Mouse (Mus musculus): Measurements from ENCODE around the gene Mast4. TPM values are rescaled to one million over a fixed set of nuclear protein-coding genes. Genes with fewer than 3 reads are reported as not detected.

Gene Mast4
- polyA plus RNA-seq, 1 experiment: 10.4 TPM

DNA sequence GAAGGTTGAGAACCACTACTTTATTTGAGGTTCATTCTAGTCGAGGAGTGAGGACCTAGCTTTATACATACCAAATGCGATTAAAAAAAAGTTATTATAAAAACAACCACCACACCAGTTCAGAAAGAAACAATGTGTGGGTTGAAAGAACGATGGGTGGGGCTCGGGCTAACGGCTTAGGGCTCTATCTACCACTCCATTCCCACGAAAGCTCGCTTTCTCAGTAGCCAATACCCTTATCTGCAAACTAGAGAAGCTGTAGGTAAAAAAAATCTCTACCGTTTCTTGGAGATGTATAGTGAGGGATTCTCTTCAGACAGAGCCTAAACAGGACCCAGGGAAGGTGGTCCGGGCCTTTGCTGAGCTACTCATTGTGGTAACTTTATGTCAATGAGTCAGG, 561.1 kb downstream of the Mast4 start:
- H3K36me3 ChIP-seq (ENCODE audit: control insufficient read depth, insufficient read depth, low read length): no peaks in the 10 kb centered on the region
- 93% methylated on average over 9 of the region's 9 CpGs for WGBS
- H3K27me3 ChIP-seq (ENCODE audit: control insufficient read depth, insufficient read depth, low read length): no peaks in the 10 kb centered on the region
- no peak for DNase-seq
- no peak for TF ChIP-seq CTCF (IDR thresholded peaks at IDR 0.05; ENCODE audit: borderline replicate concordance, control insufficient read depth, extremely low read depth, insufficient read depth, low read length, poor library complexity)
- TF ChIP-seq POLR2A (IDR thresholded peaks at IDR 0.05; ENCODE audit: control insufficient read depth, extremely low read depth, insufficient read depth, low read length, poor library complexity): no peak
- H3K4me3 ChIP-seq (ENCODE audit: control insufficient read depth, insufficient read depth, low read length): no peak overlapping the region
- no peak overlapping the region for H3K27ac ChIP-seq (ENCODE audit: control insufficient read depth, insufficient read depth, low read length)
- H3K4me1 ChIP-seq (replicated peaks; ENCODE audit: control insufficient read depth, insufficient read depth, low read length): no peaks in the 10 kb centered on the region

DNA sequence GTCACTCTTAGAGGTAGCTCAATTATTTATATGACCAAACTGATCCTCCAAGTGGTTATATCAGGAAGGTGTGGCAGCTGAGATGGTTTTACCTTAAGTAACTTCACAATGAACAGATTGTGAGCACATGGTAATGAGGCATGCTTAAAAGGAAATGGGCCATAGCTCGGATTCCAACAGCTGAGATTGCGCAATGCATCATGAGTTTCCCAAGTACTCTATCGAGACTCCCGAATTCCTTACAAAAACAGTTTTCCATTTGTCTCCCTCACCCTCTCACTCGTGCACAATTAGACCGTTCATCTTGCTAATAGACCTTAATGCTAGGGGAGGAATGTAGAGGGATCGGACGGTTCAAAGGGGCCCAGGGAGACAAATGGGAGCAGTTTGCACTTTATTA, 564.1 kb downstream of the Mast4 start:
- WGBS: 91% methylated on average over 8 of the region's 8 CpGs
- Histone ChIP-seq H3K27me3 (ENCODE audit: control insufficient read depth, insufficient read depth, low read length) (no peaks in the 10 kb centered on the region), H3K4me1 (replicated peaks; ENCODE audit: control insufficient read depth, insufficient read depth, low read length) (no peaks in the 10 kb centered on the region), H3K27ac (ENCODE audit: control insufficient read depth, insufficient read depth, low read length) (no peak overlapping the region), H3K36me3 (ENCODE audit: control insufficient read depth, insufficient read depth, low read length) (no peaks in the 10 kb centered on the region), H3K4me3 (ENCODE audit: control insufficient read depth, insufficient read depth, low read length) (no peak overlapping the region)
- no peak for DNase-seq
- TF ChIP-seq CTCF (IDR thresholded peaks at IDR 0.05; ENCODE audit: borderline replicate concordance, control insufficient read depth, extremely low read depth, insufficient read depth, low read length, poor library complexity) (no peak), POLR2A (IDR thresholded peaks at IDR 0.05; ENCODE audit: control insufficient read depth, extremely low read depth, insufficient read depth, low read length, poor library complexity) (no peak)

DNA sequence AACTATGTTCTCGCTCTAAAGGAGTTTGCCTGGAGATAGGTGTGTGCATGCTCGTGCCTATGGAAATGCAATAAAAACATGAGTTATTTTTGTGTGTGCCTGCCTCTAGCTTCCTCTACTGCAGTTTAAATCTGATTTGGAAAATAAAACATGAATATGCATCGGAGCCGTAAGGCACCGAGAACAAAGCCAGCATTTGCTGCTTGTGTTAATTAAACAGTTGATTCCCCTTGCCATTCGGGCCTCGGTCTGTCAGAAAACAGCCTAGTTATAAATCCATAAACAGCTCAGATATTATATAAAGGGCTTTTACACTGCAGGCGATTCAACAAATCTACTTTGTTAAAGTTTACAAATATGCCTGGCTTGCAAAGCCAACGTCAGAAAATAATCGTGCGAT, 565.8 kb downstream of the Mast4 start:
- Histone ChIP-seq H3K4me1 (replicated peaks; ENCODE audit: control insufficient read depth, insufficient read depth, low read length) (no peaks in the 10 kb centered on the region), H3K4me3 (ENCODE audit: control insufficient read depth, insufficient read depth, low read length) (no peak overlapping the region), H3K27ac (ENCODE audit: control insufficient read depth, insufficient read depth, low read length) (no peak overlapping the region), H3K27me3 (ENCODE audit: control insufficient read depth, insufficient read depth, low read length) (no peaks in the 10 kb centered on the region), H3K36me3 (ENCODE audit: control insufficient read depth, insufficient read depth, low read length) (no peaks in the 10 kb centered on the region)
- 98% methylated on average over 11 of the region's 11 CpGs for WGBS
- TF ChIP-seq POLR2A (IDR thresholded peaks at IDR 0.05; ENCODE audit: control insufficient read depth, extremely low read depth, insufficient read depth, low read length, poor library complexity) (no peak), CTCF (IDR thresholded peaks at IDR 0.05; ENCODE audit: borderline replicate concordance, control insufficient read depth, extremely low read depth, insufficient read depth, low read length, poor library complexity) (no peak)
- DNase-seq: no peak

DNA sequence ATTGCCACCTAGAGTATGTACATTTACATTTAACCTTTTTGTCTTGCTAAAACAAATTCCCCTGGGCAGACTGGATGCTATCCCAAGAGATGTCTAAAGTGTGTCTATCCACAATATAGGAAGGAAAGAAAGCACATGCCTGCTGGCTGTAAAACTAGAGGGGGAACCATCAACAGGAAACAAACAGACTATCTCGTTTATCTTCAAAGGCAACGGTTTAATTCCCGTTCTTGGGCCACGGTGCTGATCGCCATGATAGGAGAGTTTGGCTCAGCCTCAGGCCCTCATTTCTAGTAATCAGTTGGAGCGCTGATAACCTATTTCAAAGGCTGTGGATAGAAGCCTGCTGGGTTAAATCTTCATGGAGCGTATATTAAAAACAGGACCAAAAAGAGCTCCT, 567.2 kb downstream of the Mast4 start:
- TF ChIP-seq CTCF (IDR thresholded peaks at IDR 0.05; ENCODE audit: borderline replicate concordance, control insufficient read depth, extremely low read depth, insufficient read depth, low read length, poor library complexity) (no peak), POLR2A (IDR thresholded peaks at IDR 0.05; ENCODE audit: control insufficient read depth, extremely low read depth, insufficient read depth, low read length, poor library complexity) (no peak)
- DNase-seq: no peak
- 91% methylated on average over 7 of the region's 7 CpGs for WGBS
- no peak overlapping the region for H3K4me3 ChIP-seq (ENCODE audit: control insufficient read depth, insufficient read depth, low read length)
- H3K4me1 ChIP-seq (replicated peaks; ENCODE audit: control insufficient read depth, insufficient read depth, low read length): no peaks in the 10 kb centered on the region
- no peaks in the 10 kb centered on the region for H3K36me3 ChIP-seq (ENCODE audit: control insufficient read depth, insufficient read depth, low read length)
- no peak overlapping the region for H3K27ac ChIP-seq (ENCODE audit: control insufficient read depth, insufficient read depth, low read length)
- H3K27me3 ChIP-seq (ENCODE audit: control insufficient read depth, insufficient read depth, low read length): no peaks in the 10 kb centered on the region

DNA sequence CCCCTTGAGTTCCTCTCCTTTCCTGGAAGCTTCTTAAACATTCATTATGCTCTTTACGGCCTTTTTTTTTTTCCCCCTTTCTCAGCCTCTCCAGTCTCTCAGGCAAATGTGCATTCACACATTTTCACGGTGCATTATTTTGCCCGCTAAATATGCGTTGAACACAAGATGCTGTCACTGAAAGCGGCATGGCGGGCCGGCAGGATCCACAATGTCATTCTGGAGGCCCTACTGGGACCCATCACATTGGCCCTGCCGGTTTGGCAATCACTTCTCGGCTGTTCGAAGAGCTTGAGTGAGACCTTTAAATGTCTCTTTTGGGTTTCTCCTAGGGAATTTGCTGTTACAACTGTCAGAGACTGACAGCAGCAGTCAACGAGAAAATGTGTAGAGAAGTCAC, 569.1 kb downstream of the Mast4 start:
- 96% methylated on average over 11 of the region's 11 CpGs for WGBS
- TF ChIP-seq POLR2A (IDR thresholded peaks at IDR 0.05; ENCODE audit: control insufficient read depth, extremely low read depth, insufficient read depth, low read length, poor library complexity) (no peak), CTCF (IDR thresholded peaks at IDR 0.05; ENCODE audit: borderline replicate concordance, control insufficient read depth, extremely low read depth, insufficient read depth, low read length, poor library complexity) (no peak)
- DNase-seq: no peak
- Histone ChIP-seq H3K36me3 (ENCODE audit: control insufficient read depth, insufficient read depth, low read length) (no peaks in the 10 kb centered on the region), H3K4me3 (ENCODE audit: control insufficient read depth, insufficient read depth, low read length) (no peak overlapping the region), H3K27me3 (ENCODE audit: control insufficient read depth, insufficient read depth, low read length) (no peaks in the 10 kb centered on the region), H3K4me1 (replicated peaks; ENCODE audit: control insufficient read depth, insufficient read depth, low read length) (no peaks in the 10 kb centered on the region), H3K27ac (ENCODE audit: control insufficient read depth, insufficient read depth, low read length) (no peak overlapping the region)

DNA sequence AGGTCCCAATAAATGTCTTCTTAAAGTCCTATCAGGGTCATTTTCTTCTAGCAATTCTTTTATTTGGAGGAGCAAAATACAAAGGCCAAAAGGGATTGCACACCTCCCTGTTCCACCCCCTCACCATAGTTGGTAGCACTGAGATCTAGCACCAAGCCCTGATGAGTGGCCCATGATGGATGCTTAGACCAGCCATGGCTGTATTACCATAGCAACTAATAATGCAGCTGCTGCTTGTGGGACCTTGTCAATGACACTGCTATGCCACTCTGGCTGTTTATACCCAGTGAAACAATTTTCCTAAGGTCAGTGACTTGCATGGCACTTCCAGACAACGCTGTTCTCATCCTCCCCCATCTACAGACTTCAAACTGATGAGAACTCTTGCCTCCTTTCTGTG, 570.1 kb downstream of the Mast4 start:
- Histone ChIP-seq H3K36me3 (ENCODE audit: control insufficient read depth, insufficient read depth, low read length) (no peaks in the 10 kb centered on the region), H3K27ac (ENCODE audit: control insufficient read depth, insufficient read depth, low read length) (no peak overlapping the region), H3K27me3 (ENCODE audit: control insufficient read depth, insufficient read depth, low read length) (no peaks in the 10 kb centered on the region), H3K4me3 (ENCODE audit: control insufficient read depth, insufficient read depth, low read length) (no peak overlapping the region), H3K4me1 (replicated peaks; ENCODE audit: control insufficient read depth, insufficient read depth, low read length) (no peaks in the 10 kb centered on the region)
- TF ChIP-seq CTCF (IDR thresholded peaks at IDR 0.05; ENCODE audit: borderline replicate concordance, control insufficient read depth, extremely low read depth, insufficient read depth, low read length, poor library complexity) (no peak), POLR2A (IDR thresholded peaks at IDR 0.05; ENCODE audit: control insufficient read depth, extremely low read depth, insufficient read depth, low read length, poor library complexity) (no peak)
- WGBS: 97% methylated on average over 1 of the region's 1 CpGs
- no peak for DNase-seq

DNA sequence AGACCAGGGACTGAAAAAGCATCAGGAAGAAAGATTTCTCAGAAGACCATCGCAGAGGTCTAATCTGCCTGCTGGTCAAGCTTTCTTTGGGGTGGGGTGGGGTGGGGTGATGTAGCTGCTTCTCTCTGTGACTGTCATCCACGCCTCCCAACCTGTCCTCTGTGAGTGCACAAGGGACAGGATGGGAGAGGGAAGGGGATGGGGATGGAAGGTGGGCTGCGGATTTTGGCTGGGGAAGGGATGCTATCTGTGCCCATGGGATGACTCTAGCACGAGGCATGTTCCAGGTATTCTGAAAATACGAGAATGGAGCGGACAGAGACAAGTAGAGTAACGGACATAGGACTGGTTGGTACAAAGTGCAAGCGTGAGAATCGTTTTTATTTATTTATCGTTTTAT, 572.1 kb downstream of the Mast4 start:
- TF ChIP-seq POLR2A (IDR thresholded peaks at IDR 0.05; ENCODE audit: control insufficient read depth, extremely low read depth, insufficient read depth, low read length, poor library complexity): no peak
- TF ChIP-seq CTCF (IDR thresholded peaks at IDR 0.05; ENCODE audit: borderline replicate concordance, control insufficient read depth, extremely low read depth, insufficient read depth, low read length, poor library complexity): no peak
- 98% methylated on average over 10 of the region's 10 CpGs for WGBS
- no peak for DNase-seq
- no peak overlapping the region for H3K4me3 ChIP-seq (ENCODE audit: control insufficient read depth, insufficient read depth, low read length)
- H3K27ac ChIP-seq (ENCODE audit: control insufficient read depth, insufficient read depth, low read length): no peak overlapping the region
- H3K4me1 ChIP-seq (replicated peaks; ENCODE audit: control insufficient read depth, insufficient read depth, low read length): no peaks in the 10 kb centered on the region
- no peaks in the 10 kb centered on the region for H3K36me3 ChIP-seq (ENCODE audit: control insufficient read depth, insufficient read depth, low read length)
- H3K27me3 ChIP-seq (ENCODE audit: control insufficient read depth, insufficient read depth, low read length): no peaks in the 10 kb centered on the region

All from thymus, adult 2 months (tissue).